ENCODE assay signal across 10 mouse cellular contexts in genomic region chr3:30010889-30011288, GRCm38 (mm10).
DNase-seq lines count a peak whose midpoint lies in the region; ATAC-seq and TF ChIP-seq lines count a peak whose summit lies in the region.
"Had no signal": no experiment of that assay in that cellular context is flagged by ENCODE, and none has a peak within 500 bp of the region (broad histone marks: within the 10 kb centered on the region; RNA-seq: fewer than 3 reads in every experiment).

No protein-coding gene starts in this region.

- TF ChIP-seq EP300 in heart, adult 2 months (IDR thresholded peaks at IDR 0.05; ENCODE audit: insufficient read depth, low read depth, low read length), result no peak

- no peaks in the 10 kb centered on the region; the same call in 1 of the 2 replicates for H3K79me2 ChIP-seq in heart, adult 2 months (replicated peaks; ENCODE audit: control insufficient read depth, insufficient read depth, low read length)

- no peak for TF ChIP-seq POLR2A in heart, adult 2 months (IDR thresholded peaks at IDR 0.05; ENCODE audit: insufficient read depth, low read depth, low read length)

- no peak for ATAC-seq in kidney, postnatal 0 days (replicated peaks; ENCODE audit: low FRiP score, low read depth)
- ATAC-seq in limb, embryonic 12.5 days (ENCODE audit: insufficient number of reproducible peaks, insufficient read depth, low FRiP score, low TSS enrichment, low read depth), result no peak
- no peak for ATAC-seq in granulocyte monocyte progenitor cell, adult 5-6 weeks (replicated peaks; ENCODE audit: poor library complexity, severe bottlenecking)

- intact Hi-C loops in heart, adult 2 months (cut with DNase I), result loop anchor here (10.0 kb wide), 4 partner anchors 94 to 234 kb away; no protein-coding TSS in a partner anchor

- H3K36me3 ChIP-seq in heart, adult 2 months (ENCODE audit: control insufficient read depth, insufficient read depth, low read length), result peaks cover 11% of the 10 kb centered on the region
- H3K36me3 ChIP-seq in kidney, postnatal 0 days (ENCODE audit: insufficient read depth, low read length), result no peaks in the 10 kb centered on the region
- peaks cover 7% of the 10 kb centered on the region; the same call in 1 of the 2 replicates for H3K36me3 ChIP-seq in embryonic facial prominence, embryonic 10.5 days (replicated peaks)
- no peaks in the 10 kb centered on the region for H3K36me3 ChIP-seq in limb, embryonic 12.5 days

- peak overlapping the region; percentile 86 for H3K4me3 ChIP-seq in heart, adult 2 months
- peak overlapping the region; percentile 64 for H3K4me3 ChIP-seq in kidney, postnatal 0 days (replicated peaks; ENCODE audit: low read depth, low read length)
- peak overlapping the region; percentile 78 for H3K4me3 ChIP-seq in embryonic facial prominence, embryonic 10.5 days
- H3K4me3 ChIP-seq in limb, embryonic 12.5 days (replicated peaks), result peak overlapping the region; percentile 82

- H3K27ac ChIP-seq in heart, adult 2 months, result peak overlapping the region; percentile 98
- H3K27ac ChIP-seq in kidney, postnatal 0 days, result peak overlapping the region; percentile 92
- peak overlapping the region; percentile 95 for H3K27ac ChIP-seq in embryonic facial prominence, embryonic 10.5 days (replicated peaks)
- peak overlapping the region; percentile 100 for H3K27ac ChIP-seq in limb, embryonic 12.5 days

- no peak for TF ChIP-seq CTCF in heart, adult 2 months (IDR thresholded peaks at IDR 0.05)
- TF ChIP-seq CTCF in kidney, postnatal 0 days (IDR thresholded peaks at IDR 0.05; ENCODE audit: low read depth), result no peak

- H3K4me1 ChIP-seq in heart, adult 2 months (ENCODE audit: control insufficient read depth, insufficient read depth, low read length), result peaks cover 3% of the 10 kb centered on the region; the same call in 1 of the 2 replicates
- H3K4me1 ChIP-seq in kidney, postnatal 0 days (replicated peaks; ENCODE audit: insufficient read depth, low read length), result no peaks in the 10 kb centered on the region
- H3K4me1 ChIP-seq in embryonic facial prominence, embryonic 10.5 days, result peaks cover 49% of the 10 kb centered on the region
- peaks cover 36% of the 10 kb centered on the region for H3K4me1 ChIP-seq in limb, embryonic 12.5 days (replicated peaks)

- H3K4me2 ChIP-seq in kidney, postnatal 0 days (ENCODE audit: low read length), result peak overlapping the region; percentile 73
- H3K4me2 ChIP-seq in limb, embryonic 12.5 days, result peak overlapping the region; percentile 71

- WGBS in heart, adult 2 months, result 30% methylated on average over 6 of the region's 6 CpGs
- WGBS in kidney, postnatal 0 days, result 21% methylated on average over 6 of the region's 6 CpGs
- 25% methylated on average over 6 of the region's 6 CpGs for WGBS in embryonic facial prominence, embryonic 10.5 days
- 5% methylated on average over 6 of the region's 6 CpGs for WGBS in limb, embryonic 12.5 days

- no peaks in the 10 kb centered on the region for H3K27me3 ChIP-seq in heart, adult 2 months (ENCODE audit: control insufficient read depth, insufficient read depth, low read length)
- no peaks in the 10 kb centered on the region for H3K27me3 ChIP-seq in kidney, postnatal 0 days (ENCODE audit: insufficient read depth, low read length)
- peaks cover 11% of the 10 kb centered on the region; the same call in 1 of the 2 replicates for H3K27me3 ChIP-seq in embryonic facial prominence, embryonic 10.5 days (replicated peaks; ENCODE audit: low read depth, poor library complexity, severe bottlenecking)
- H3K27me3 ChIP-seq in limb, embryonic 12.5 days, result no peaks in the 10 kb centered on the region

- no peak for DNase-seq in heart, adult 2 months
- no peak for DNase-seq in heart, adult 8-10 months (ENCODE audit: low spot score)
- no peak for DNase-seq in kidney, postnatal 0 days (ENCODE audit: low spot score)
- no peak for DNase-seq in kidney, adult 18-20 months
- DNase-seq in embryonic facial prominence, embryonic 10.5 days (ENCODE audit: low spot score), result no peak
- no peak for DNase-seq in adrenal gland, adult 2 months
- DNase-seq: right cerebral cortex, postnatal 4 days; thymus, postnatal 14 days had no signal

- H3K9me3 ChIP-seq in kidney, postnatal 0 days (replicated peaks; ENCODE audit: low read length), result no peaks in the 10 kb centered on the region
- H3K9me3 ChIP-seq in embryonic facial prominence, embryonic 10.5 days, result no peaks in the 10 kb centered on the region
- no peaks in the 10 kb centered on the region for H3K9me3 ChIP-seq in limb, embryonic 12.5 days

- H3K9ac ChIP-seq in heart, adult 2 months (ENCODE audit: low read depth, low read length), result peak overlapping the region; percentile 86; the same call in 1 of the 2 replicates
- peak overlapping the region; percentile 86 for H3K9ac ChIP-seq in kidney, postnatal 0 days (ENCODE audit: low read depth, low read length)
- peak overlapping the region; percentile 99 for H3K9ac ChIP-seq in limb, embryonic 12.5 days (replicated peaks)
